Comparison of ENCODE assay signal across 16 mouse cellular contexts in genomic region chr2:83941792-83942191, GRCm38 (mm10). TPM values are rescaled to one million over a fixed set of nuclear protein-coding genes. Genes with fewer than 3 reads are reported as not detected.
"Had no signal": no experiment of that assay in that cellular context is flagged by ENCODE, and none has a peak within 500 bp of the region (broad histone marks: within the 10 kb centered on the region; RNA-seq: fewer than 3 reads in every experiment).

No protein-coding gene starts in this region.

- H3K27ac ChIP-seq: kidney, embryonic 15.5 days; limb, embryonic 12.5 days; liver, embryonic 13.5 days; lung, embryonic 15.5 days; stomach, embryonic 15.5 days had no signal

- H3K4me3 ChIP-seq: liver, embryonic 13.5 days had no signal

- H3K27me3 ChIP-seq: kidney, embryonic 15.5 days; limb, embryonic 12.5 days; liver, embryonic 13.5 days; lung, embryonic 15.5 days; midbrain, embryonic 15.5 days; neural tube, embryonic 13.5 days; stomach, embryonic 15.5 days had no signal

- H3K36me3 ChIP-seq: kidney, embryonic 15.5 days; limb, embryonic 12.5 days; liver, embryonic 13.5 days; lung, embryonic 15.5 days; midbrain, embryonic 15.5 days; neural tube, embryonic 13.5 days; stomach, embryonic 15.5 days had no signal

- DNase-seq: layer of hippocampus, adult 9-11 months; liver, embryonic 13.5 days; right cerebral cortex, postnatal 4 days; spleen, adult 18-20 months had no signal

RNA-seq across cellular contexts. Expression of gene Zswim2, which starts 0.8 kb away (rescaled TPM):
- total RNA-seq: left cerebral cortex, postnatal 36 days; monocyte, adult 5-6 weeks had no signal
- polyA plus RNA-seq: kidney, adult 2 months; kidney, embryonic 15.5 days; large intestine, adult 2 months; limb, embryonic 12.5 days; liver, embryonic 13.5 days; liver, postnatal 0 days; midbrain, embryonic 11.5 days; midbrain, embryonic 15.5 days; neural tube, embryonic 13.5 days; stomach, embryonic 15.5 days had no signal

RNA-seq across cellular contexts. Expression of gene Gm13698, which starts 13.7 kb away (rescaled TPM):
- total RNA-seq: monocyte, adult 5-6 weeks had no signal
- polyA plus RNA-seq: kidney, adult 2 months; kidney, embryonic 15.5 days; large intestine, adult 2 months; limb, embryonic 12.5 days; liver, embryonic 13.5 days; liver, postnatal 0 days; lung, embryonic 15.5 days; midbrain, embryonic 11.5 days; midbrain, embryonic 15.5 days; neural tube, embryonic 13.5 days had no signal

RNA-seq across cellular contexts. Expression of gene Gm13693, which starts 19.5 kb away (rescaled TPM):
- total RNA-seq: monocyte, adult 5-6 weeks had no signal
- polyA plus RNA-seq: kidney, adult 2 months; kidney, embryonic 15.5 days; large intestine, adult 2 months; limb, embryonic 12.5 days; liver, embryonic 13.5 days; liver, postnatal 0 days; lung, embryonic 15.5 days; midbrain, embryonic 11.5 days; midbrain, embryonic 15.5 days; neural tube, embryonic 13.5 days had no signal

RNA-seq across cellular contexts. Expression of gene Gm13695, which starts 25.3 kb away (rescaled TPM):
- total RNA-seq: monocyte, adult 5-6 weeks had no signal
- polyA plus RNA-seq: kidney, adult 2 months; kidney, embryonic 15.5 days; large intestine, adult 2 months; limb, embryonic 12.5 days; liver, embryonic 13.5 days; liver, postnatal 0 days; lung, embryonic 15.5 days; midbrain, embryonic 11.5 days; midbrain, embryonic 15.5 days; neural tube, embryonic 13.5 days had no signal

RNA-seq across cellular contexts. Expression of gene Gm13696, which starts 31.1 kb away (rescaled TPM):
- total RNA-seq: monocyte, adult 5-6 weeks had no signal
- polyA plus RNA-seq: kidney, adult 2 months; kidney, embryonic 15.5 days; large intestine, adult 2 months; limb, embryonic 12.5 days; liver, embryonic 13.5 days; liver, postnatal 0 days; lung, embryonic 15.5 days; midbrain, embryonic 11.5 days; midbrain, embryonic 15.5 days; neural tube, embryonic 13.5 days had no signal
